ENCODE assay signal across 7 mouse cellular contexts in genomic region chr1:31210144-31210543, GRCm38 (mm10). TPM values are rescaled to one million over a fixed set of nuclear protein-coding genes. Genes with fewer than 3 reads are reported as not detected.
DNase-seq lines count a peak whose midpoint lies in the region; ATAC-seq and TF ChIP-seq lines count a peak whose summit lies in the region.

No protein-coding gene starts in this region.

- H3K4me1 ChIP-seq in hindbrain, embryonic 14.5 days (replicated peaks; ENCODE audit: control insufficient read depth, insufficient read depth, low read length): no peaks in the 10 kb centered on the region
- no peaks in the 10 kb centered on the region for H3K4me1 ChIP-seq in limb, embryonic 14.5 days (ENCODE audit: control insufficient read depth, insufficient read depth, low read length)
- no peaks in the 10 kb centered on the region for H3K4me1 ChIP-seq in neural tube, embryonic 14.5 days (ENCODE audit: control insufficient read depth, insufficient read depth, low read length)

- H3K9ac ChIP-seq in hindbrain, embryonic 14.5 days: no peak overlapping the region
- no peak overlapping the region for H3K9ac ChIP-seq in limb, embryonic 14.5 days (ENCODE audit: low read depth, low read length, severe bottlenecking)
- H3K9ac ChIP-seq in neural tube, embryonic 14.5 days (replicated peaks; ENCODE audit: low read depth, low read length): no peak overlapping the region

- no peaks in the 10 kb centered on the region for H3K36me3 ChIP-seq in hindbrain, embryonic 14.5 days (replicated peaks; ENCODE audit: control insufficient read depth, insufficient read depth)
- no peaks in the 10 kb centered on the region for H3K36me3 ChIP-seq in limb, embryonic 14.5 days (ENCODE audit: control insufficient read depth, insufficient read depth, low read length)
- no peaks in the 10 kb centered on the region for H3K36me3 ChIP-seq in neural tube, embryonic 14.5 days (ENCODE audit: control insufficient read depth, insufficient read depth, low read length)

- no peaks in the 10 kb centered on the region for H3K9me3 ChIP-seq in hindbrain, embryonic 14.5 days (ENCODE audit: control insufficient read depth, low read length)
- no peaks in the 10 kb centered on the region for H3K9me3 ChIP-seq in limb, embryonic 14.5 days (ENCODE audit: control insufficient read depth, low read length)
- no peaks in the 10 kb centered on the region for H3K9me3 ChIP-seq in neural tube, embryonic 14.5 days (ENCODE audit: control insufficient read depth, low read length)

- TF ChIP-seq POLR2A in limb, embryonic 14.5 days (IDR thresholded peaks at IDR 0.05; ENCODE audit: borderline replicate concordance, extremely low read depth, insufficient read depth, insufficient read length): no peak

- H3K27ac ChIP-seq in hindbrain, embryonic 14.5 days: no peak overlapping the region
- no peak overlapping the region for H3K27ac ChIP-seq in limb, embryonic 14.5 days (replicated peaks; ENCODE audit: low read depth, low read length)
- H3K27ac ChIP-seq in neural tube, embryonic 14.5 days (ENCODE audit: low read depth, low read length): no peak overlapping the region

- 1% methylated on average over 5 of the region's 5 CpGs for WGBS in hindbrain, embryonic 14.5 days
- WGBS in limb, embryonic 14.5 days: 2% methylated on average over 5 of the region's 5 CpGs
- under 1% methylated on average over 5 of the region's 5 CpGs for WGBS in neural tube, embryonic 14.5 days

- no peak overlapping the region for H3K4me2 ChIP-seq in hindbrain, embryonic 14.5 days (replicated peaks)
- H3K4me2 ChIP-seq in limb, embryonic 14.5 days (replicated peaks; ENCODE audit: low read depth, low read length, severe bottlenecking): no peak overlapping the region
- no peak overlapping the region for H3K4me2 ChIP-seq in neural tube, embryonic 14.5 days (ENCODE audit: low read depth, low read length)

- no peak overlapping the region for H3K4me3 ChIP-seq in hindbrain, embryonic 14.5 days (replicated peaks; ENCODE audit: low read length)
- H3K4me3 ChIP-seq in limb, embryonic 14.5 days (replicated peaks; ENCODE audit: low read length): no peak overlapping the region
- no peak overlapping the region for H3K4me3 ChIP-seq in neural tube, embryonic 14.5 days (ENCODE audit: low read depth, low read length)

- ATAC-seq in hindbrain, embryonic 14.5 days (ENCODE audit: low FRiP score): peak; percentile 79
- no peak for ATAC-seq in limb, embryonic 14.5 days (ENCODE audit: low FRiP score, low read depth)
- ATAC-seq in neural tube, embryonic 14.5 days (ENCODE audit: low read depth): peak; percentile 71

- H3K27me3 ChIP-seq in hindbrain, embryonic 14.5 days (ENCODE audit: control insufficient read depth, insufficient read depth, low read length): no peaks in the 10 kb centered on the region
- no peaks in the 10 kb centered on the region for H3K27me3 ChIP-seq in limb, embryonic 14.5 days (ENCODE audit: control insufficient read depth, insufficient read depth, low read length)
- no peaks in the 10 kb centered on the region for H3K27me3 ChIP-seq in neural tube, embryonic 14.5 days (ENCODE audit: control insufficient read depth, insufficient read depth, low read length)

- DNase-seq in ovary, postnatal 14 days (ENCODE audit: low spot score): peak; percentile 34
- DNase-seq in ovary, postnatal 36 days (ENCODE audit: low spot score): no peak
- DNase-seq in adrenal gland, adult 2 months: peak; percentile 20
- peak; percentile 81 for DNase-seq in embryo, embryonic 10.5 days (ENCODE audit: low spot score)
- peak; percentile 93 for DNase-seq in hindbrain, embryonic 14.5 days (ENCODE audit: low spot score)
- DNase-seq in limb, embryonic 14.5 days (ENCODE audit: low spot score): peak; percentile 80

RNA-seq across cellular contexts. Expression of gene 4931428L18Rik, which starts 12.3 kb away (rescaled TPM):
- not detected for total RNA-seq in adrenal gland, adult 2 months (2021)
- polyA plus RNA-seq in adrenal gland, adult 2 months (2012; rRNA removed): 0.16 and 0.20 TPM in 2 replicates
- not detected in 2 replicates for polyA plus RNA-seq in hindbrain, embryonic 14.5 days (2014; fragmentation: Nextera tagmentation; extraction: Ambion mirVana)
- not detected in 2 replicates for polyA plus RNA-seq in limb, embryonic 14.5 days (2012; rRNA removed)
- polyA plus RNA-seq in limb, embryonic 14.5 days (2014; fragmentation: Nextera tagmentation; extraction: Ambion mirVana): 0.21 TPM in 1 of 2 replicates, not detected in the other
- not detected in 2 replicates for polyA plus RNA-seq in neural tube, embryonic 14.5 days (2014; fragmentation: Nextera tagmentation; extraction: Ambion mirVana)

RNA-seq across cellular contexts. Expression of gene Pih1d3, which starts 12.5 kb away (rescaled TPM):
- total RNA-seq in adrenal gland, adult 2 months (2021): not detected
- polyA plus RNA-seq in adrenal gland, adult 2 months (2012; rRNA removed): not detected in 2 replicates
- polyA plus RNA-seq in hindbrain, embryonic 14.5 days (2014; fragmentation: Nextera tagmentation; extraction: Ambion mirVana): not detected in 2 replicates
- polyA plus RNA-seq in limb, embryonic 14.5 days (2012; rRNA removed): not detected in 2 replicates
- not detected in 2 replicates for polyA plus RNA-seq in limb, embryonic 14.5 days (2014; fragmentation: Nextera tagmentation; extraction: Ambion mirVana)
- polyA plus RNA-seq in neural tube, embryonic 14.5 days (2014; fragmentation: Nextera tagmentation; extraction: Ambion mirVana): not detected in 2 replicates

RNA-seq across cellular contexts. Expression of gene Lgsn, which starts 33.9 kb away (rescaled TPM):
- not detected for total RNA-seq in adrenal gland, adult 2 months (2021)
- polyA plus RNA-seq in adrenal gland, adult 2 months (2012; rRNA removed): not detected in 2 replicates
- not detected in 2 replicates for polyA plus RNA-seq in hindbrain, embryonic 14.5 days (2014; fragmentation: Nextera tagmentation; extraction: Ambion mirVana)
- not detected in 2 replicates for polyA plus RNA-seq in limb, embryonic 14.5 days (2012; rRNA removed)
- not detected in 2 replicates for polyA plus RNA-seq in limb, embryonic 14.5 days (2014; fragmentation: Nextera tagmentation; extraction: Ambion mirVana)
- not detected in 2 replicates for polyA plus RNA-seq in neural tube, embryonic 14.5 days (2014; fragmentation: Nextera tagmentation; extraction: Ambion mirVana)
